ENCODE assay signal across 10 mouse cellular contexts in the genomic region with DNA sequence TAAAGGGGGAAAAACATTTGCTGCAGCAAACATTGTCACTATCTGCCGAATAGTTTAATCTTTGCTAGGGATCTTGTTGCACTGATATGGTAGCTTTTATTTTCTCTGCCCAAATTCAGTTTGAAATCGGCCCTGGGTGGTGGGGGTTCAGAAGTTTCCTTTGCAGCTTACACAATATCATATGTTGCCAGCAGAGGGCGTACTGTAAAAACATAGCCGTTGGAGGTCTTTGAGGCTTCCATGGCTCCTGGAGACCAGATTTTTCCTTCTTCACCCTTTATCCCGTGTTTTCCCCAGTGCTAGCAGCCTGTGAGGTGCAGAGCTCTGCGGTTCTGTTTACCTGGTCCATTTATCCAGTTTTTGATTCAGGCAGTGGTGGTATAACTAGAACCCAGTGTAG. TPM values are rescaled to one million over a fixed set of nuclear protein-coding genes. Genes with fewer than 3 reads are reported as not detected.
DNase-seq lines count a peak whose midpoint lies in the region; ATAC-seq lines count a peak whose summit lies in the region.
"Had no signal": no experiment of that assay in that cellular context is flagged by ENCODE, and none has a peak within 500 bp of the region (broad histone marks: within the 10 kb centered on the region; RNA-seq: fewer than 3 reads in every experiment).

No protein-coding gene starts in this region.

- H3K27me3 ChIP-seq in limb, embryonic 11.5 days (ENCODE audit: control insufficient read depth, insufficient read depth, low read length), result no peaks in the 10 kb centered on the region
- H3K27me3 ChIP-seq: embryonic facial prominence, embryonic 13.5 days had no signal

- no peaks in the 10 kb centered on the region for H3K36me3 ChIP-seq in limb, embryonic 11.5 days (ENCODE audit: control insufficient read depth, insufficient read depth, low read length)
- H3K36me3 ChIP-seq: embryonic facial prominence, embryonic 13.5 days had no signal

- WGBS in limb, embryonic 11.5 days, result 27% methylated on average over 6 of the region's 6 CpGs

- DNase-seq in left cerebral cortex, adult 18-20 months (ENCODE audit: low spot score in 2 of 2), result peak; percentile 49 to 67
- DNase-seq in left cerebral cortex, adult 11 months (ENCODE audit: low spot score), result no peak
- peak; percentile 57 for DNase-seq in ES-CJ7 (ENCODE audit: low read depth, low spot score)
- peak; percentile 78 to 85 for DNase-seq in cerebellum, postnatal 10 days
- peak; percentile 61 for DNase-seq in heart, postnatal 4 days
- DNase-seq in limb, embryonic 11.5 days (ENCODE audit: low spot score), result peak; percentile 68
- DNase-seq in urinary bladder, postnatal 36 days (ENCODE audit: low spot score in 2 of 2), result no peak

- no peaks in the 10 kb centered on the region for H3K4me1 ChIP-seq in limb, embryonic 11.5 days (ENCODE audit: control insufficient read depth, insufficient read depth, low read length)

- no peak for ATAC-seq in limb, embryonic 11.5 days (ENCODE audit: insufficient number of reproducible peaks, low FRiP score, low TSS enrichment, low read depth)
- peak; percentile 67; the same call in 1 of the 2 replicates for ATAC-seq in neutrophil, adult 5-6 weeks (ENCODE audit: extremely low read depth, insufficient number of reproducible peaks, low FRiP score, poor library complexity, severe bottlenecking)

- H3K9me3 ChIP-seq in limb, embryonic 11.5 days (ENCODE audit: control insufficient read depth, low read length), result no peaks in the 10 kb centered on the region
- H3K9me3 ChIP-seq: embryonic facial prominence, embryonic 13.5 days had no signal

- H3K9ac ChIP-seq in limb, embryonic 11.5 days (ENCODE audit: low read length), result no peak overlapping the region
- H3K9ac ChIP-seq: embryonic facial prominence, embryonic 13.5 days had no signal

- H3K4me3 ChIP-seq in limb, embryonic 11.5 days (ENCODE audit: low read depth, low read length), result no peak overlapping the region
- H3K4me3 ChIP-seq: embryonic facial prominence, embryonic 13.5 days had no signal

- no peak overlapping the region for H3K27ac ChIP-seq in limb, embryonic 11.5 days (replicated peaks; ENCODE audit: low read depth, low read length)
- H3K27ac ChIP-seq: embryonic facial prominence, embryonic 13.5 days had no signal

- no peak overlapping the region for H3K4me2 ChIP-seq in limb, embryonic 11.5 days (ENCODE audit: low read depth, severe bottlenecking)
- H3K4me2 ChIP-seq: embryonic facial prominence, embryonic 13.5 days had no signal

RNA-seq across cellular contexts. Expression of a gene that starts 39.0 kb away (rescaled TPM):
- total RNA-seq in left cerebral cortex, adult 18-20 months (2021), result 1 to 10 TPM; 2.4 to 2.5 TPM
- total RNA-seq in heart, postnatal 4 days (2021), result under 1 TPM; 0.17 to 0.23 TPM
- 0.73 and 1.1 TPM in 2 replicates for polyA plus RNA-seq in limb, embryonic 11.5 days (2014; fragmentation: Nextera tagmentation; extraction: Ambion mirVana)
- total RNA-seq in neutrophil, adult 5-6 weeks (2017), result 4.8 and 5.5 TPM in 2 replicates

RNA-seq across cellular contexts. Expression of a gene that starts 40.6 kb away (rescaled TPM):
- under 1 TPM in 1 of 2 experiments, not detected in 1; 0.16 TPM for total RNA-seq in left cerebral cortex, adult 18-20 months (2021)
- total RNA-seq in heart, postnatal 4 days (2021), result not detected
- not detected in 2 replicates for polyA plus RNA-seq in limb, embryonic 11.5 days (2014; fragmentation: Nextera tagmentation; extraction: Ambion mirVana)
- not detected in 2 replicates for total RNA-seq in neutrophil, adult 5-6 weeks (2017)
- total RNA-seq: layer of hippocampus, postnatal 36 days had no signal
- polyA plus RNA-seq: embryonic facial prominence, embryonic 13.5 days had no signal

Comparison
In these comparisons a context has a peak if more than half of its experiments do, and no peak if none do; other contexts are left out.
1. DNase-seq: peak in left cerebral cortex, adult 18-20 months (2 of 2), ES-CJ7 (single experiment), cerebellum, postnatal 10 days (2 of 2), heart, postnatal 4 days (single experiment) and limb, embryonic 11.5 days (single experiment); none in left cerebral cortex, adult 11 months (single experiment) and urinary bladder, postnatal 36 days (0 of 2).